Mouse (Mus musculus) testis, adult 2 months (tissue): ENCODE measurements at regions not wholly inside any gene's neighbourhood (a gene's known extent, or its start where the extent isn't known, plus 50 kb on each side); places are given as distances from the start of the nearest gene placed in this dataset.

Experiments used
- H3K27ac ChIP-seq: fragments of 200-500 bp; 2 replicates; pipeline ENCODE4 v1.5.1; 2012; ENCODE audit warnings: low read depth, low read length; ENCODE audit not compliant: control insufficient read depth, insufficient read depth
- H3K27me3 ChIP-seq: fragments of 200-500 bp; 2 replicates; pipeline ENCODE4 v1.6.1; 2012; ENCODE audit warnings: mild to moderate bottlenecking, low read length, moderate library complexity; ENCODE audit not compliant: control insufficient read depth, insufficient read depth
- H3K36me3 ChIP-seq: fragments of 200-500 bp; 2 replicates; pipeline ENCODE4 v1.6.1; 2012; ENCODE audit warnings: mild to moderate bottlenecking, low read length; ENCODE audit not compliant: control insufficient read depth, insufficient read depth
- H3K4me1 ChIP-seq: fragments of 200-500 bp; 2 replicates; pipeline ENCODE4 v1.6.1; 2012; ENCODE audit warnings: low read length; ENCODE audit not compliant: control insufficient read depth, insufficient read depth
- H3K4me3 ChIP-seq: fragments of 200-500 bp; 2 replicates; pipeline ENCODE4 v1.5.1; 2012; ENCODE audit warnings: low read depth, mild to moderate bottlenecking, low read length, moderate library complexity, mixed read lengths; ENCODE audit not compliant: control insufficient read depth
- CTCF ChIP-seq: fragments of 200-500 bp; IDR thresholded peaks from 2 replicates; pipeline ENCODE4 v1.5.1; 2012; ENCODE audit warnings: low read depth, mild to moderate bottlenecking, inconsistent platforms, low read length, moderate library complexity; ENCODE audit not compliant: control insufficient read depth, insufficient read depth, insufficient replicate concordance
- POLR2A ChIP-seq: fragments of 200-500 bp; IDR thresholded peaks from 2 replicates; pipeline ENCODE4 v1.6.1; 2012; ENCODE audit warnings: low read depth, mild to moderate bottlenecking, inconsistent platforms, low read length, moderate library complexity; ENCODE audit not compliant: control insufficient read depth

- TF ChIP-seq POLR2A (no peak), CTCF (no peak)
- Histone ChIP-seq H3K4me3 (no peak overlapping the region), H3K4me1 (no peaks in the 10 kb centered on the region), H3K27ac (no peak overlapping the region), H3K36me3 (no peaks in the 10 kb centered on the region), H3K27me3 (no peaks in the 10 kb centered on the region)
Observed at GRCm38 (mm10) chr14:76872510-76872909, 164.1 kb upstream of the Ccdc122 start.

GRCm38 (mm10) chr14:76868831-76869230, 167.7 kb upstream of the Ccdc122 start:
- no peak overlapping the region for H3K4me3 ChIP-seq
- no peaks in the 10 kb centered on the region for H3K27me3 ChIP-seq
- no peak overlapping the region for H3K27ac ChIP-seq
- TF ChIP-seq CTCF (no peak), POLR2A (no peak)
- H3K4me1 ChIP-seq, result no peaks in the 10 kb centered on the region
- H3K36me3 ChIP-seq, result no peaks in the 10 kb centered on the region

GRCm38 (mm10) chr14:76868131-76868530, 168.4 kb upstream of the Ccdc122 start:
- Histone ChIP-seq H3K4me3 (no peak overlapping the region), H3K36me3 (no peaks in the 10 kb centered on the region)
- TF ChIP-seq POLR2A, result no peak
- no peak for TF ChIP-seq CTCF

GRCm38 (mm10) chr14:76864664-76865063, 171.9 kb upstream of the Ccdc122 start:
- Histone ChIP-seq H3K27ac (no peak overlapping the region), H3K27me3 (no peaks in the 10 kb centered on the region), H3K4me1 (no peaks in the 10 kb centered on the region), H3K4me3 (no peak overlapping the region), H3K36me3 (no peaks in the 10 kb centered on the region)
- TF ChIP-seq POLR2A (no peak), CTCF (no peak)

More at GRCm38 (mm10) chr14:76868131-76868530, 168.4 kb upstream of the Ccdc122 start:
- Histone ChIP-seq H3K27me3 (no peaks in the 10 kb centered on the region), H3K4me1 (no peaks in the 10 kb centered on the region), H3K27ac (no peak overlapping the region)

- H3K4me3 ChIP-seq, result no peak overlapping the region
Observed at GRCm38 (mm10) chr14:76863035-76863706, 173.4 kb upstream of the Ccdc122 start.

GRCm38 (mm10) chr14:76858396-76858795, 178.2 kb upstream of the Ccdc122 start:
- no peaks in the 10 kb centered on the region for H3K27me3 ChIP-seq
- no peaks in the 10 kb centered on the region for H3K36me3 ChIP-seq
- no peak for TF ChIP-seq CTCF
- TF ChIP-seq POLR2A, result no peak
- H3K4me1 ChIP-seq, result no peaks in the 10 kb centered on the region
- H3K27ac ChIP-seq, result no peak overlapping the region
- H3K4me3 ChIP-seq, result no peak overlapping the region

More at GRCm38 (mm10) chr14:76863035-76863706, 173.4 kb upstream of the Ccdc122 start:
- H3K27ac ChIP-seq, result no peak overlapping the region
- TF ChIP-seq POLR2A (no peak), CTCF (no peak)
- H3K4me1 ChIP-seq, result no peaks in the 10 kb centered on the region
- no peaks in the 10 kb centered on the region for H3K36me3 ChIP-seq
- no peaks in the 10 kb centered on the region for H3K27me3 ChIP-seq

GRCm38 (mm10) chr14:76857196-76857773, 179.3 kb upstream of the Ccdc122 start:
- H3K4me3 ChIP-seq, result no peak overlapping the region
- TF ChIP-seq CTCF, result no peak
- TF ChIP-seq POLR2A, result no peak
- H3K27ac ChIP-seq, result no peak overlapping the region
- no peaks in the 10 kb centered on the region for H3K27me3 ChIP-seq
- no peaks in the 10 kb centered on the region for H3K36me3 ChIP-seq
- H3K4me1 ChIP-seq, result no peaks in the 10 kb centered on the region

GRCm38 (mm10) chr14:76856591-76856990, 180.0 kb upstream of the Ccdc122 start:
- no peak overlapping the region for H3K4me3 ChIP-seq
- H3K4me1 ChIP-seq, result no peaks in the 10 kb centered on the region
- H3K36me3 ChIP-seq, result no peaks in the 10 kb centered on the region
- TF ChIP-seq CTCF (no peak), POLR2A (no peak)
- H3K27ac ChIP-seq, result no peak overlapping the region
- H3K27me3 ChIP-seq, result no peaks in the 10 kb centered on the region
